Mouse (Mus musculus): ENCODE results near the gene Olfr1112. TPM values are rescaled to one million over a fixed set of nuclear protein-coding genes. Genes with fewer than 3 reads are reported as not detected.
"Not testable (repeated sequence)": the region's sequence is repeated elsewhere in the genome, so short reads cannot be mapped to it uniquely, and the experiment has no call there.

Gene Olfr1112
- total RNA-seq (2021) = not detected
- long read RNA-seq = 0 reads

GRCm38 (mm10) chr2:87187498-87187897 is at the start of gene Olfr1112:
Gene Olfr1112, plus strand, starts transcription at chr2:87187798.
- DNase-seq (ENCODE audit: low spot score in 2 of 2) = no peak

GRCm38 (mm10) chr2:87140200-87140599 is 47.4 kb upstream of the Olfr1112 start, which contains the start of gene Olfr1110:
Gene Olfr1110, minus strand, starts transcription at chr2:87140300.
- no peak for DNase-seq (ENCODE audit: low spot score in 2 of 2)

GRCm38 (mm10) chr2:87152524-87152923 is 35.1 kb upstream of the Olfr1112 start, which contains the start of gene Olfr1111:
Gene Olfr1111, minus strand, starts transcription at chr2:87152624.
- no peak for DNase-seq (ENCODE audit: low spot score in 2 of 2)

- not testable (repeated sequence) for DNase-seq (ENCODE audit: low spot score in 2 of 2)
Observed at GRCm38 (mm10) chr2:87167731-87168130, 19.9 kb upstream of the Olfr1112 start.

- no peak for DNase-seq (ENCODE audit: low spot score in 2 of 2)
Observed at GRCm38 (mm10) chr2:87208670-87209069, 21.1 kb downstream of the Olfr1112 start, which contains the start of gene Olfr1113. Gene Olfr1113, plus strand, starts transcription at chr2:87208970.

Other genes with a start within 250 kb of the Olfr1112 start
- not detected for gene Olfr1099, start 227.1 kb upstream of the Olfr1112 start, total RNA-seq (2021)
- gene Olfr1100, start 207.8 kb upstream of the Olfr1112 start, total RNA-seq (2021) = not detected
- gene Olfr1101, start 196.6 kb upstream of the Olfr1112 start, total RNA-seq (2021) = not detected
- not detected for gene Olfr1102, start 189.4 kb upstream of the Olfr1112 start, total RNA-seq (2021)
- not detected for gene Olfr1104, start 160.7 kb upstream of the Olfr1112 start, total RNA-seq (2021)
- gene Olfr1105, start 151.3 kb upstream of the Olfr1112 start, total RNA-seq (2021) = not detected
- gene Olfr1106, start 135.5 kb upstream of the Olfr1112 start, total RNA-seq (2021) = not detected
- gene Olfr1107, start 112.0 kb upstream of the Olfr1112 start, total RNA-seq (2021) = not detected
- gene Olfr1109, start 91.8 kb upstream of the Olfr1112 start, total RNA-seq (2021) = not detected
- gene Olfr259, start 73.2 kb upstream of the Olfr1112 start, total RNA-seq (2021) = not detected
- not detected for gene Olfr1110, start 47.5 kb upstream of the Olfr1112 start, total RNA-seq (2021)
- gene Olfr1111, start 35.2 kb upstream of the Olfr1112 start, total RNA-seq (2021) = not detected
- gene Olfr1113, start 21.2 kb downstream of the Olfr1112 start, total RNA-seq (2021) = not detected
- gene Olfr1115, start 60.2 kb downstream of the Olfr1112 start, total RNA-seq (2021) = not detected
- not detected for gene Olfr1116, start 79.7 kb downstream of the Olfr1112 start, total RNA-seq (2021)
- not detected for gene Olfr1118, start 119.8 kb downstream of the Olfr1112 start, total RNA-seq (2021)
- not detected for gene Olfr1120, start 167.0 kb downstream of the Olfr1112 start, total RNA-seq (2021)
- not detected for gene Olfr1121, start 182.1 kb downstream of the Olfr1112 start, total RNA-seq (2021)
- gene Olfr1122, start 198.1 kb downstream of the Olfr1112 start, total RNA-seq (2021) = not detected
- gene Olfr1123, start 228.8 kb downstream of the Olfr1112 start, total RNA-seq (2021) = not detected
- not detected for gene Olfr1124, start 242.5 kb downstream of the Olfr1112 start, total RNA-seq (2021)